Mouse (Mus musculus) midbrain, embryonic 16.5 days (tissue): Measurements from ENCODE around the gene Mb. TPM values are rescaled to one million over a fixed set of nuclear protein-coding genes. Genes with fewer than 3 reads are reported as not detected.
A peak's percentile ranks its signal among the peaks of the same experiment; 100 is the strongest.

Experiments
- ATAC-seq: fragments of 200-750 bp; cut with Nextera tagmentation; 2 replicates; pipeline ENCODE4 v1.8.0; 2017; ENCODE audit warnings: moderate TSS enrichment
- H3K27ac ChIP-seq: fragments of 300-500 bp; sonication (generic); 2 replicates; pipeline ENCODE4 v1.5.1; 2014; ENCODE audit warnings: mild to moderate bottlenecking, low read length, mixed read lengths
- H3K27me3 ChIP-seq: fragments of 300-500 bp; sonication (generic); 2 replicates; pipeline ENCODE4 v1.6.1; 2014; ENCODE audit warnings: low read depth, low read length, mixed read lengths; ENCODE audit not compliant: control insufficient read depth, insufficient read depth
- H3K36me3 ChIP-seq: fragments of 300-500 bp; sonication (generic); 2 replicates; pipeline ENCODE4 v1.6.1; 2014; ENCODE audit warnings: mild to moderate bottlenecking, low read length, moderate library complexity, mixed read lengths; ENCODE audit not compliant: control insufficient read depth, insufficient read depth
- H3K4me1 ChIP-seq: fragments of 300-500 bp; sonication (generic); 2 replicates; pipeline ENCODE4 v1.6.1; 2014; ENCODE audit warnings: mild to moderate bottlenecking, low read length, mixed read lengths; ENCODE audit not compliant: control insufficient read depth, insufficient read depth
- H3K4me2 ChIP-seq: fragments of 300-500 bp; sonication (generic); 2 replicates; pipeline ENCODE4 v1.6.1; 2014; ENCODE audit warnings: mild to moderate bottlenecking, low read length, mixed read lengths
- H3K4me3 ChIP-seq: fragments of 300-500 bp; sonication (generic); 2 replicates; pipeline ENCODE4 v1.5.1; 2014; ENCODE audit warnings: low read depth, mild to moderate bottlenecking, low read length, moderate library complexity, mixed read lengths
- H3K9ac ChIP-seq: fragments of 300-500 bp; sonication (generic); 2 replicates; pipeline ENCODE4 v1.6.1; 2014; ENCODE audit warnings: low read depth, low read length, mixed read lengths
- H3K9me3 ChIP-seq: fragments of 300-500 bp; sonication (generic); replicated peaks from 2 replicates; pipeline ENCODE4 v1.6.1; 2014; ENCODE audit warnings: mild to moderate bottlenecking, low read length, mixed read lengths; ENCODE audit not compliant: control insufficient read depth, poor library complexity, severe bottlenecking
- WGBS: fragments of 180-500 bp; shearing (Covaris S2); extraction: QIAGEN DNeasy Blood & Tissue Kit; methylation state at CpG from one replicate; pipeline ENCODE4 v1.1.7; 2014; 5-methylcytosine and 5-hydroxymethylcytosine counted together
- polyA plus RNA-seq: library from polyadenylated mRNA; unstranded; fragments of >200 nt; fragmentation: Nextera tagmentation; extraction: Ambion mirVana; gene quantifications from 2 replicates; pipeline ENCODE4 v1.2.1, GENCODE M21; 2015

Gene Mb
- polyA plus RNA-seq: 0.40 TPM in 1 of 2 replicates, not detected in the other

- 94% methylated on average over 10 of the region's 10 CpGs for WGBS
- Histone ChIP-seq H3K9ac (no peak within 1 kb of the TSS), H3K9me3 (no peaks in the 10 kb centered on the region), H3K36me3 (no peaks in the 10 kb centered on the region), H3K4me1 (no peaks in the 10 kb centered on the region; the same call in 1 of the 2 replicates), H3K4me2 (no peak within 1 kb of the TSS), H3K4me3 (no peak within 1 kb of the TSS), H3K27ac (no peak within 1 kb of the TSS), H3K27me3 (no peaks in the 10 kb centered on the region)
- ATAC-seq: no peak
Measured at GRCm38 (mm10) chr15:77050570-77050969, at the start of gene Mb. TSS of gene Mb (minus strand) at chr15:77050670.

GRCm38 (mm10) chr15:77099756-77100155 lies 49.3 kb upstream of the Mb start:
- H3K36me3 ChIP-seq: peaks cover 30% of the 10 kb centered on the region
- no peaks in the 10 kb centered on the region for H3K4me1 ChIP-seq
- H3K4me3 ChIP-seq: no peak overlapping the region
- no peak overlapping the region for H3K27ac ChIP-seq
- H3K27me3 ChIP-seq: no peaks in the 10 kb centered on the region
- no peaks in the 10 kb centered on the region for H3K9me3 ChIP-seq
- no peak for ATAC-seq
- WGBS: 86% methylated on average over 3 of the region's 3 CpGs
- H3K4me2 ChIP-seq: no peak overlapping the region
- H3K9ac ChIP-seq: no peak overlapping the region

- no peak overlapping the region for H3K4me2 ChIP-seq
- H3K27ac ChIP-seq: no peak overlapping the region
- no peaks in the 10 kb centered on the region for H3K4me1 ChIP-seq
- no peak overlapping the region for H3K4me3 ChIP-seq
- 84% methylated on average over 6 of the region's 6 CpGs for WGBS
- peaks cover 34% of the 10 kb centered on the region for H3K36me3 ChIP-seq
- H3K9ac ChIP-seq: 0 out of 2 replicates have a peak overlapping the region, but pooled peaks have one; percentile 8
- H3K27me3 ChIP-seq: no peaks in the 10 kb centered on the region
- ATAC-seq: no peak
- H3K9me3 ChIP-seq: no peaks in the 10 kb centered on the region
Measured at GRCm38 (mm10) chr15:77097358-77097757, 46.9 kb upstream of the Mb start.

- WGBS: 97% methylated on average over 1 of the region's 1 CpGs
- no peak overlapping the region for H3K9ac ChIP-seq
- H3K9me3 ChIP-seq: no peaks in the 10 kb centered on the region
- no peak overlapping the region for H3K4me3 ChIP-seq
- no peaks in the 10 kb centered on the region for H3K4me1 ChIP-seq
- no peak overlapping the region for H3K27ac ChIP-seq
- no peak for ATAC-seq
- H3K36me3 ChIP-seq: peaks cover 27% of the 10 kb centered on the region
- H3K27me3 ChIP-seq: no peaks in the 10 kb centered on the region
- H3K4me2 ChIP-seq: no peak overlapping the region
Measured at GRCm38 (mm10) chr15:77095216-77095615, 44.7 kb upstream of the Mb start.

DNA sequence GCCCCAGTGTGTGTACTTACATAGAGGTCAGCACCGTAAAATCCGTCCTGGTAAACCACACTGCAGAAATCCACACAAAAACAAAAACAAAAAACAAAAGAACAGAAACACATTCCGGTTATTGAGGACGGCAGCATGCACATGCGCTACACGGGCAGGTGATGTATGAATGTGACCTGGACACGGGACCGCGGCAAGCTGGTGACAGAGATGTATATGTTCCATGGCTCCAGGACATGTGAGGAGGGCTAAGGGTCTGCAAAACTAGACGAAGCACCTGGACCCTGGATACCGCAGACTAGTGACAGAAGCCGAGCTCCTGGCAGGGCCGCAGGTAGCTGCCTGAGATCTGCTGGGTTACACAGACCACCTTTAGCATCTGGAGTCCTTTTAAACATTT lies 44.0 kb upstream of the Mb start:
- Histone ChIP-seq H3K4me3 (no peak overlapping the region), H3K4me2 (no peak overlapping the region), H3K27ac (no peak overlapping the region), H3K9ac (no peak overlapping the region), H3K36me3 (peaks cover 27% of the 10 kb centered on the region), H3K27me3 (no peaks in the 10 kb centered on the region), H3K4me1 (peaks cover 4% of the 10 kb centered on the region; the same call in 1 of the 2 replicates), H3K9me3 (no peaks in the 10 kb centered on the region)
- no peak for ATAC-seq
- WGBS: 96% methylated on average over 13 of the region's 13 CpGs

GRCm38 (mm10) chr15:77091394-77091793 lies 40.9 kb upstream of the Mb start:
- WGBS: 76% methylated on average over 4 of the region's 4 CpGs
- ATAC-seq: no peak
- Histone ChIP-seq H3K4me3 (no peak overlapping the region), H3K4me1 (peaks cover 4% of the 10 kb centered on the region; the same call in 1 of the 2 replicates), H3K36me3 (peaks cover 15% of the 10 kb centered on the region; the same call in 1 of the 2 replicates), H3K9ac (no peak overlapping the region), H3K27ac (no peak overlapping the region; the same call in 1 of the 2 replicates), H3K27me3 (no peaks in the 10 kb centered on the region), H3K4me2 (no peak overlapping the region), H3K9me3 (no peaks in the 10 kb centered on the region)

DNA sequence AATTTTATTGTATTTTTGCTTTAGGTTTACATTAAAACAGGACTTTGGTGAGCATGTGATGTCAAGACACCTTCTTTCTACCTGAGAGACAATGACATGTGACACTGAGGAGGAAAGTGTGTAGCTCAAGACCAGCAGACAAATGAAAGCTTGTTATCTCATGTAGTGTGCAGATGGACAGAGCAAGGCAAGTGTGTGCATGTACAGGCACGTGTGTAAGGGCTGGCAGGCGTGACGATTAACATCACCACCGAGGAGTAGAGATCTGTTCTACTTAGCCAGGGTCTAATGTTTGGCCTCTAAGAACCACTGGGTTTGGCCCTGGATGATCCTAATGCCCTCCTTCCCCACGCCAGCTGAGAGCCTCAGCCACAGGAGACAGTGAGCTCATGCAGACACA lies 40.1 kb upstream of the Mb start:
- no peak overlapping the region for H3K27ac ChIP-seq
- no peak overlapping the region for H3K9ac ChIP-seq
- H3K4me3 ChIP-seq: no peak overlapping the region
- peaks cover 17% of the 10 kb centered on the region for H3K36me3 ChIP-seq
- 87% methylated on average over 5 of the region's 5 CpGs for WGBS
- H3K4me1 ChIP-seq: peaks cover 4% of the 10 kb centered on the region; the same call in 1 of the 2 replicates
- no peaks in the 10 kb centered on the region for H3K27me3 ChIP-seq
- no peaks in the 10 kb centered on the region for H3K9me3 ChIP-seq
- no peak for ATAC-seq
- H3K4me2 ChIP-seq: no peak overlapping the region

DNA sequence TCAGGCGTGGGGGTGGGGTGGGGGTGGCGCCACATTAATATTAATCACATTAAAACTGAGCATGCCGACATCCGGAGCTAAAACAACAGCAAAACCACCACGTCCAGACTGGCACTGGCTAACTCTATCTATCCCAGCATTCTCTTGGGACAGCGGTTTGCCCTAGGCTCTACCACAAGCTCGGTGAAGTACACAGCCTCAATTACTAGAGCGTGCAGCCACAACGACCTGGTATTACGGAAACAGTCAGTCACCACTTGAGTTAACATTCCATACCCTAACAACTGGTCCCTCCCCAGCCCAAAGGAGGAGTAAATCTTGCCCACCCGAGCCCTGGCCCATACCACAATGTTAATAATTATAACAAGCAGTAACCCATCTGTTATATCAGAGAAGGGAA lies 38.8 kb upstream of the Mb start:
- no peak for ATAC-seq
- no peaks in the 10 kb centered on the region for H3K9me3 ChIP-seq
- H3K27ac ChIP-seq: no peak overlapping the region
- no peak overlapping the region for H3K9ac ChIP-seq
- no peaks in the 10 kb centered on the region for H3K27me3 ChIP-seq
- H3K4me3 ChIP-seq: no peak overlapping the region
- peaks cover 20% of the 10 kb centered on the region for H3K36me3 ChIP-seq
- H3K4me2 ChIP-seq: no peak overlapping the region
- WGBS: 61% methylated on average over 11 of the region's 11 CpGs
- peaks cover 4% of the 10 kb centered on the region; the same call in 1 of the 2 replicates for H3K4me1 ChIP-seq

- ATAC-seq: no peak
- no peak overlapping the region for H3K27ac ChIP-seq
- H3K36me3 ChIP-seq: peaks cover 31% of the 10 kb centered on the region
- peaks cover 4% of the 10 kb centered on the region; the same call in 1 of the 2 replicates for H3K4me1 ChIP-seq
- no peak overlapping the region for H3K4me3 ChIP-seq
- H3K9me3 ChIP-seq: no peaks in the 10 kb centered on the region
- WGBS: 100% methylated on average over 1 of the region's 1 CpGs
- H3K27me3 ChIP-seq: no peaks in the 10 kb centered on the region
- H3K4me2 ChIP-seq: no peak overlapping the region
- no peak overlapping the region for H3K9ac ChIP-seq
Measured at GRCm38 (mm10) chr15:77086488-77086887, 36.0 kb upstream of the Mb start.
